Mouse (Mus musculus) ovary, postnatal 14 days (tissue): ENCODE results near the gene Mrgprf.

Source experiments
- DNase-seq: peaks from one replicate; pipeline ENCODE4 v3.0.0; 2022; ENCODE audit warnings: low spot score

Gene Mrgprf

DNA sequence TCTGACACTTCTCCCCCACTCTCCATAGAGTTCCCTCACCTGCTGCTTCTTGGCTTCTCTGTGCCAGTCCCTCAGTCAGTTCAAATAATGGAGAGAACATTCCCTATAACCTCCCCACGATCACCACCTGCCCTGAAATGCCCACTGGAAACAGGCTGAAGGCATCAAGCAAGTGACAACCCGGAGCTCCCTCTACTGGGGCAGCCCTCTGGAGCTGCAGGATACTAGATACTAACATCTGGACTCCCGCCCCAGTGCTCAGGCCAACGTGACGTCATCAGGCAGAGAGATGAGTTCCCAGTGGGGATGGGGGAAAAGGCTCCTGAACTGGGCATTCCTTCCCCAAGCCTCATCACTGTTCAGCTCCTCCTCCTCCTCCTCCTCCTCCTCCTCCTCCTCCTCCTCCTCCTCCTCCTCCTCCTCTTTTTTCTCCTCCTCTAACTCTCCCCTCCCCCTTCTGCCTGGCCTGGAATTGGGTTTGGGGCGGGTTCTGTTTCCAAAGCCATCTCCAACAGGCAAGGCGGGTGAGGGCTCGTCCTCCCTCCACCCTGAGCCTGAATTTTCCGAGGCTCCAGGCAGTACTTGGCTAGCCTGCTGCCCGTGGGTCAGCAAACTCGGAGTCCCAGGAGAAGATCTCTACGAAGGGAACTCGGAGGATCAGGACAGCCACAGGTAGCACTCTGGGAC, at the start of gene Mrgprf:
Mrgprf (plus strand) TSS at position 508 of the 687 bp plus-strand sequence.
- DNase-seq, result peak; percentile 56

DNA sequence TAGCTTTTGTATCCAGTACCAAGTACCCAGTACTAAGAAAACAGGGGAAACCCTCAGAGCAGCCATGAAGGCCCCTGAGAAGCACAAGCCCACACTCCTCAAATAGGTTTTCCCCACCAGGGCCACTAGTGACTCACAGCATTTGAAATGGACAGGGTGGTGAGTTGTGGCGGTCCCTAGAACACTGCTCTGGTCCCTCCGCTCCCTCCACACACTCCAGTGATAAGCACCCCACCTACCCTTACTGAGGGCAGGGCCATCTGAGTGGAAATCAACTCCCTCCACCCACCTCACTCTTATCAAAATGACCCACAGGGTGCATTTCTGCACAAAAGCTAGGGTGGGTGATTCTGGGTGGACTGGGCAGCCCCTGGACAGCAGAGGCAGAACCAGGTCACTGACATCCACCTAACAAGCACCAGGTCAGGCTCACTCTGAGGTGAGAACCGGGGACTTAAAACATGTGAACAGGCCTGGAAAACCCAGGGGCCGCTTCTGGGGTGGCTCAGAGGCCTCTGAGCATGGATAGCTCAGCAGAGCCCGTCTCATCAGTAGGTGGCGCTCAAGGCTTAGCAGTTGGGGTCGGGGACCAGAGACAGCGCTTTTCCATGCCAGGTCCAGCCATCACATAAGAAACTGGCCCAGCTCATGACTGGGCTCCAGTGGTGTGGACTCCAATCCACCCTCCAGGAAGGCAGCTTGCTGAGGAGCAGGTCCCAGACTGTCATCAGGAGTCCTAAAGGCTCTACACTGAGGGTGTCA, 47.7 kb upstream of the Mrgprf start:
- DNase-seq, result peak; percentile 82

DNA sequence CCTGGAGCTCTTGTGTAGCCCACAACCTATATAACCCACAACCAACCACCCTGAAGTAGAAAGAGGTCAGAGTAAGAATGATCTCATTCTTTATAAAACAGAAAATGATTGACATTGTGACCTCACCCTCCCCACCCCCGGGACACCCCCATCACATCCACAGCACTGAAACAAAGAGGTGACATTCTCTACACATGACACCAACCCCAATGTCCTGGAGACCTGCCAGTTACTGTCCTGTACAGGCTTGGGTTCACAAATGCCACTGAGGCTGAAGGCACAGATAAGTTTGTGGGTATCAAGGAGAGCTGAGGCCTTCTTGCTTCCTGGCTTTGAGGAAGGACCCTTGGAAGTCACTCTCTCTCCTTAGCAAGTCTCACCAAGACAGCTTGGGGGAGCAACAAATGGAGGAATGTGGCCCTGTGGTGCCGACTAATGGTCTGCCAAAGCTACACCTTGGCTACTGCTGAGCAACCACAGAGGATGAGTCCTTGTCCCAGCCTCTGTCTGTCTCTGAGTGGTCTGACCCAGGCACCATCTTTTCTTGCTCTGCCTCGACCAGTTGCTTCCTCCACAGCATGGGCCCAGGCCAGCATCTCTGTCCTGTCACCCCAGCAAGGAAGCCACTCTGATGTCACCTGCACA, 46.5 kb upstream of the Mrgprf start:
- no peak for DNase-seq

GRCm38 (mm10) chr7:145256092-145256491, 44.5 kb upstream of the Mrgprf start:
- no peak for DNase-seq

DNA sequence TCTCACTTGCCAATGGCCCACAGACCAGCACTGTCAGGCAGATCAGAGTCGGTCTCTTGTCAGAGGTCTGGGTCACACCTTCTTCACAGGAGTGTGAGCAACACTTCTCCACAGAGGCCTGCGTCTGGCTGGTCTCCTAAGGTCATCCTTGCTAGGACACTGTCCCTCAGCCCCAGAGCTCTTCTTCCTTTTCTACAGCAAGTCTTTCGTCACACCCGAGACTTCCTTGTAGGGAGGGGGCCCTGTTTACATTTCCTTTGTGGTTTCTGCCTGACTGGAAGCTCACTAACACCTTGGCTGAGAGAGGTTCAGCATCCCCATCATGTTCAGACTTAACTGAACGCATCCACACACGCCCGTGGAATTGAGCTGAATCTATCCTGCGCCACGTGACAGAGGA, 36.4 kb upstream of the Mrgprf start:
- no peak for DNase-seq

DNA sequence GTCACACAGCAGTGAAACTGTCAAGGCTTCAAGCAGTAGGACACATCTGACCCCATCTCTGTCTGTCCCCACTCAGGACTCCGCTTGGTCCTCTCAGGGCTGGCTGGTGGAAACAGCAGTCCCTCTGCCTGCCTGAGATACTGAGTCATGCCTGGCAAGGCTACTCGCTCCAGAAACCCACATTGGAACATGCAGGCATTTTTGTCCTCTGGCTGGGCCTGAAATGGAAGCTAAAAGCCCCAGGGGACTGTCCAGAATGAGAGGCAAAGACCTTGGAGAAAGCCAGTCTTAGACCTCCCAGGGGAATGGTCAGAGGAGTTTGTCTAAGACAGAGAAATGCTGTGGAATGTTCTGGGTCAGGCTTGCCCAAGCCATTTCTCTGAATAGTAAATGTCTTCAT, 34.6 kb upstream of the Mrgprf start:
- DNase-seq, result no peak

- no peak for DNase-seq
These were observed 31.7 kb upstream of the Mrgprf start for GRCm38 (mm10) chr7:145268890-145269289.

DNA sequence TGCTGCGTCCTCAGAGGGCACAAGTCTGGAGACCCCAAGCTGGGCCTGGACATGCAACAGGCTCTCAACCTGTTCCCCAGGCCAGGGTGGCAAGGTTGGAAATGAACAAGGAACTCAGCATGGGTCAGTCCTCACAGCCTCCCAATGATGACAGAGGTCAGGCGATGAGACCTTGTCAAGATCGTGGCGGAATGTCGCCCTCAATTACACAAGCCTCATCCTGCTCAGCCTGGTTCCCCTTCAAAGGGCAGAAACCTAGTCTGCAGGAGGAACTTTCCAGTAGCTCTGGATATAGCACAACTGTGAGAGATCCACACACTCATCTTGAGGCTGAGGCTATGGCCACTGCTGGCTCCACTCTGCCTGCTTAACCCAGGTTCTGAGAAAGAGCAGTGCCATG, 29.7 kb upstream of the Mrgprf start:
- no peak for DNase-seq

DNA sequence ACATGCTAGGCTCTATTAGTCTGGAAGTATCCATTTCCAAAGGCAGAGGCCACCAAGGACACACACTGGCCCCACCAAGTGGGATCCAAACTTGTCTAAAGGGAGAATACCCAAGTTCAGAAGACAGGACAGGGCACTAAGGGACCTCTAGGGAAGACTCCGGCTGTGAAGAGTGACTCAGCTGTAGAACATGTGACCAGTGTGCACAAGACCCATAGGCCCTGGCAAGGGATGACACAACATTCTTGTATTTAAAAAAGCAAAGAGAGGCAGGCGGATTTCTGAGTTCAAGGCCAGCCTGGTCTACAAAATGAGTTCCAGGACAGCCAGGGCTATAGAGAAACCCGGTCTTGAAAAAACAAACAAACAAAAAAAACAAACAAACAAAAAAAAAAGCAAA, 25.1 kb upstream of the Mrgprf start:
- DNase-seq, result no peak

GRCm38 (mm10) chr7:145281396-145281795, 19.2 kb upstream of the Mrgprf start:
- no peak for DNase-seq

DNA sequence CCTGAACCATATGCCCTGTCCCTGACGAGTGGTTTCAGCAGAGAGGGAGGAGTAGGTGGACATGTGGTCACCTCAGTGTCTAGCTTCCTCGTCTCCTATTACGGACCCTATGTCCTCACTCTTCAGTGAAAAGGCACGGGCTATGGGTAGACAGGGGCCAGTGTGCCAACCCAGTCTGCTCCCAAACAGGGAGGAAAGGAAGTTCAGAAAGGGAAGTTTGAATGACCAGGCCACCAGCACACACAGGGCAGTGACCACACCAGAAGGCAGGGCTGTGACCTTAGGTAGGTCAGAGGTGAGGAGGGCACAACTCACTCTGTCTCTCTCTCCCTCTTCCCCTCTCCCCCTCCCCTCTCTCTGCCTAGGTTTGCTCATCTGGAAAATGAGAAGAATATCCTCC, 17.6 kb upstream of the Mrgprf start:
- no peak for DNase-seq

DNA sequence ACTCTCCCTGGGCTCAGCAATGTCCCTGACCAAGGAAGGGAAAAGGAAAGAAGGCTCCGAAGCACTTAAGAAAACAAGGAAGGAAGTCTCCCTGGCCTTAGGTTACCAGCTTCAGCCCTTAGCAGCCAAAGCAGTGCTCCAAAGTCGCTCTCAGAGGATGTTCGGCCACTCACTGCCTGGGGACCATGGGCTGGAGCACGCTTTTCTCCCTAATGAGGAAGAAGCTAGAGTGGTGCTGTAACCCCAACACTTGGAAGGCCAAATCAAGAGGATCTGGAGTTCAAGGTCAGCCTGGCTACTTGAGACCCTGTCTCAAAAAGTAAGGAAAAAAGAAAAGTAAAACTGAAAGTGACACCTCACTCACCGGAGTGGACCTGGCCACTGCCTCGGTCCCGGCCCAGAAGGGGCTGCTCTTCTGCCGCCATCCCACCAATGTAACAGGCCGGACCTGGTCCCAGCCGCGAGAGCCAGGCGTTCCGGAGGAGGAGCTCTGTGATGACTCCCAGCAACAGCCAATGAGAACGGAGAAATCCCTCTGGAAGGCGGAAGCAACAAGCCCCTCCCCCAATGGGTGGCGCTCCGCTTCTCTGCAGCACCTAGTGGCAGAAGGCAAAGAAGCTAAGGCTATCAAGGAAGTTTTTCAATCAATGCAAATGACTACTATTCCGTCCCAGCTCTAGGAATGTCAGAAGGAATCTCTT, 17.0 kb upstream of the Mrgprf start, which contains the start of gene Tpcn2:
Tpcn2 (minus strand) TSS at position 525 of the 701 bp plus-strand sequence.
- DNase-seq, result peak; percentile 84

- DNase-seq, result no peak
These were observed 16.3 kb upstream of the Mrgprf start for GRCm38 (mm10) chr7:145284293-145284692.

- no peak for DNase-seq
These were observed 15.2 kb upstream of the Mrgprf start for GRCm38 (mm10) chr7:145285476-145285875.

- DNase-seq, result no peak
These were observed 13.2 kb upstream of the Mrgprf start for GRCm38 (mm10) chr7:145287410-145287809.

GRCm38 (mm10) chr7:145289302-145289701, 11.3 kb upstream of the Mrgprf start:
- DNase-seq, result peak; percentile 49

GRCm38 (mm10) chr7:145291847-145292246, 8.8 kb upstream of the Mrgprf start:
- DNase-seq, result no peak

DNA sequence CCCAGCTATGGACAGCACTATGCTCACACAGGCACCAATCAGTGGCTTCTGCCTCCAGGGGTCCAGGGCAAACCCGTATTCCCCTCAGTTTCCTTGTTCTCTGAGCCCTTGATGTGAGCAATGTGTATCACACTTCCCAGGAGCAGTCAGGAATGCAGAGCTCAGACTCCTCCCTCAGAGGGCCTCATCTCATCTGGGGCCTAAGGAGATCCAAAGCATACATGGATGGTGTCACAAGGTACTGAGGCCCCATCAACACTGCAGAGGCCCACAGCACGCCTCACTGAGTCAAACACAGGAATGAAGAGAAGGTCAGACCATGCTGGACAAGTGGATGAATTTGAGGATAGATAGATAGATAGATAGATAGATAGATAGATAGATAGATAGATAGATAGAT, 7.9 kb upstream of the Mrgprf start:
- DNase-seq, result no peak

GRCm38 (mm10) chr7:145293859-145294258, 6.8 kb upstream of the Mrgprf start:
- no peak for DNase-seq

GRCm38 (mm10) chr7:145298666-145299490, 1.8 kb upstream of the Mrgprf start:
- no peak for DNase-seq

DNA sequence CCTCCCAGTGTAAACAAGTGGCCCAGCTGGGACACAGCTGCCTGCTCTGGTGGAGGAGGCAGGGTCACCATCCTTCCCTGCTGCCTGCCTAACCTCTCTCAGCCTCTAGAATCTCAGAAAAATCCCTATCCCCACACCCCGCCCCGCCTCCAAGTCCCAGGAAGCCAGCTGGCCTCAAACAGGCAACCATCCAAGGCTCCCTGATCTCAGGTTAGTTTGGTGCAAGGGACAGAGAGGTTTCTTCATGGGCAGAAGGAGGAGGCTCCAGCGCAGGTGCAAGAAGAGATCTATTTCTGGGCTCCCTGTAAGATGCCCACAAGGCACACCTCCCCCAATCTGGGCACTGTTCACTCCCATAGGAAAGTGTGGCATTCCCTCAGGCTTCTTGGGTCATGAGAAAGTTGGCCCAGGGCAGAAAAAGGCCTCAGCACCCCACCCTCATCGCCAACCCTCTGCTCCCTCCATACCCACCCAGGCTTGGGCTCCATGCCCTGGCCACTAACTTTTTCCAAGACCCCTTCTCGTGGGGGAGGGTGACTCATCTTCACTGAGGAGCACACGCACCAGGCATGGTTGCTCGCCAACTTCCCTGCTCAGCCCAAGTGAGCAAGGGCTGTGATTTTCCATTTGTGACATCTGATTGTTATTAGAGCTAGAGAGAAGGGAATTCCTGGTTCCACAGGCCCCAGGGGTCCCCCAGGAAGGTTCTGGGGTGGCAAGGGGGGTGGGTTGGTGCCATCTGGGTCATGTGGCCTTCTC, 887 bp upstream of the Mrgprf start:
- DNase-seq, result peak; percentile 47
